Mouse (Mus musculus) liver, embryonic 11.5 days (tissue): ENCODE measurements around the gene Gm11549. TPM values are rescaled to one million over a fixed set of nuclear protein-coding genes. Genes with fewer than 3 reads are reported as not detected.

Experiments
- ATAC-seq: fragments of 200-750 bp; cut with Nextera tagmentation; replicated peaks from 2 replicates; pipeline ENCODE4 v1.8.0; 2017; ENCODE audit warnings: moderate number of reproducible peaks, mild to moderate bottlenecking, moderate TSS enrichment, moderate library complexity; ENCODE audit not compliant: low FRiP score
- DNase-seq: peaks from one replicate; pipeline ENCODE4 v3.0.0-alpha.2; 2017; ENCODE audit warnings: low spot score
- H3K27ac ChIP-seq: fragments of 300-500 bp; sonication (generic); 2 replicates; pipeline ENCODE4 v1.5.1; 2014; ENCODE audit warnings: mild to moderate bottlenecking, low read depth, low read length, control low read depth
- H3K27me3 ChIP-seq: fragments of 300-500 bp; sonication (generic); replicated peaks from 2 replicates; pipeline ENCODE4 v1.6.1; 2014; ENCODE audit warnings: low read length, mixed read lengths; ENCODE audit not compliant: control insufficient read depth, insufficient read depth
- H3K36me3 ChIP-seq: fragments of 300-500 bp; sonication (generic); 2 replicates; pipeline ENCODE4 v1.6.1; 2014; ENCODE audit warnings: mild to moderate bottlenecking, low read length, moderate library complexity, mixed read lengths; ENCODE audit not compliant: control insufficient read depth, insufficient read depth
- H3K4me1 ChIP-seq: fragments of 300-500 bp; sonication (generic); replicated peaks from 2 replicates; pipeline ENCODE4 v1.6.1; 2014; ENCODE audit warnings: low read length, mixed read lengths; ENCODE audit not compliant: control insufficient read depth, insufficient read depth
- H3K4me2 ChIP-seq: fragments of 300-500 bp; sonication (generic); 2 replicates; pipeline ENCODE4 v1.6.1; 2014; ENCODE audit warnings: mild to moderate bottlenecking, control low read depth, moderate library complexity
- H3K4me3 ChIP-seq: fragments of 300-500 bp; sonication (generic); 2 replicates; pipeline ENCODE4 v1.5.1; 2014; ENCODE audit warnings: low read depth, low read length, control low read depth
- H3K9ac ChIP-seq: fragments of 300-500 bp; sonication (generic); 2 replicates; pipeline ENCODE4 v1.6.1; 2014; ENCODE audit warnings: low read depth, low read length, control low read depth
- H3K9me3 ChIP-seq: fragments of 300-500 bp; sonication (generic); 2 replicates; pipeline ENCODE4 v1.6.1; 2016; ENCODE audit warnings: low read length, inconsistent platforms, mixed read lengths; ENCODE audit not compliant: control insufficient read depth
- WGBS: fragments of 180-500 bp; shearing (Covaris S2); extraction: QIAGEN DNeasy Blood & Tissue Kit; methylation state at CpG from one replicate; pipeline ENCODE4 v1.1.7; 2014; 5-methylcytosine and 5-hydroxymethylcytosine counted together
- microRNA-seq: library from miRNA; unstranded; fragments of <30 nt; microRNA quantifications from one replicate; pipeline ENCODE4, GENCODE M21; 2017; ENCODE audit warnings: borderline number of aligned reads
- polyA plus RNA-seq: library from polyadenylated mRNA; unstranded; fragments of >200 nt; fragmentation: Nextera tagmentation; extraction: Ambion mirVana; gene quantifications from 2 replicates; pipeline ENCODE4 v1.2.1, GENCODE M21; 2014

The Gm11549 gene
- polyA plus RNA-seq, 1 experiment from 2014 or later: not detected

DNA sequence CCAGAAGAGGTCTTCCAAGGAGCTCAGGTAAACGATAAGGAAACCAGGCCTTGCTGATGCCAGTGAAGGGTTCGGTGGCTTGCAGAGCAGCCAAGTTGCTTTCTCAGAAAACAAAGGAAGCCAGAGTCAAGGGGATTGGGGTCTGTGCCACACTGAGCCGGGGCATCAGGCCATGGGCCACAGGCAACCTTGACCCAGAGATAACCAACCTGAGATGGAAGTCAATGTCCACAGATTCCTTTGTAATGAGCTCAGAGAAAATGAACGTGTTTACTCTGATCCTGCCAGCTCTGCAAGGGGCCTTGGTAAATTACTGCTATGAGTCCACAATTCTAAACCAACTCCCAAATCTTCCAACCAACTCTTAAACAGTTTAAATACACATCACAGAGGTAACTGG lies 49.8 kb downstream of the Gm11549 start:
- Histone ChIP-seq H3K9ac (no peak overlapping the region), H3K4me2 (no peak overlapping the region), H3K4me1 (no peaks in the 10 kb centered on the region), H3K27me3 (no peaks in the 10 kb centered on the region), H3K9me3 (no peaks in the 10 kb centered on the region), H3K4me3 (no peak overlapping the region), H3K36me3 (no peaks in the 10 kb centered on the region), H3K27ac (no peak overlapping the region)
- DNase-seq (no peak), ATAC-seq (no peak)
- WGBS: 57% methylated on average over 4 of the region's 4 CpGs

GRCm38 (mm10) chr3:36468871-36469270 lies 52.7 kb downstream of the Gm11549 start:
- H3K4me2 ChIP-seq: no peak overlapping the region
- ATAC-seq (no peak), DNase-seq (no peak)
- H3K9ac ChIP-seq: no peak overlapping the region
- H3K9me3 ChIP-seq: no peaks in the 10 kb centered on the region
- no peak overlapping the region for H3K4me3 ChIP-seq
- no peaks in the 10 kb centered on the region for H3K36me3 ChIP-seq
- no peaks in the 10 kb centered on the region for H3K27me3 ChIP-seq
- WGBS: 47% methylated on average over 2 of the region's 2 CpGs
- H3K4me1 ChIP-seq: no peaks in the 10 kb centered on the region
- H3K27ac ChIP-seq: no peak overlapping the region

DNA sequence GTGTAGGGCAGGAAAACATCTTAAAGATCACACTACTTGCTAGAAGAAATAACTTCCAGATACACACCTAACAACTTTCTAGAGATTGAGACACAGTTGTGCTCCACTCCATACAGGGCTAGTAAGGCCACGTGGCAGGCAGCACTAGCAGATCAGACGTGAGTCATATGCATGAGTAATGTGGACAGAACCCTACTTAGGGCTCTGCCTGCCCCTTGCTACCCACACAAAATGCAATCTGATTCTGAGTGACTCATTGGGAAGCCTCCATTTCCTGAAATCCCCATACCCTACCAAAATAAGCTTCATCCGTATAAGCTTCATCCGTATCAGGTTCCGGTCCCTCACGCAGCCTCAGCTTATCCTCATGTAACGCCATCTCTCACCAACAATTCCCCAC lies 54.0 kb downstream of the Gm11549 start:
- 76% methylated on average over 7 of the region's 7 CpGs for WGBS
- no peak overlapping the region for H3K4me2 ChIP-seq
- no peaks in the 10 kb centered on the region for H3K9me3 ChIP-seq
- H3K27me3 ChIP-seq: no peaks in the 10 kb centered on the region
- no peaks in the 10 kb centered on the region for H3K36me3 ChIP-seq
- no peaks in the 10 kb centered on the region for H3K4me1 ChIP-seq
- H3K9ac ChIP-seq: no peak overlapping the region
- ATAC-seq (no peak), DNase-seq (no peak)
- H3K27ac ChIP-seq: no peak overlapping the region
- H3K4me3 ChIP-seq: no peak overlapping the region

- Histone ChIP-seq H3K27ac (no peak overlapping the region), H3K27me3 (no peaks in the 10 kb centered on the region), H3K4me3 (no peak overlapping the region), H3K4me1 (no peaks in the 10 kb centered on the region), H3K36me3 (no peaks in the 10 kb centered on the region), H3K9me3 (no peaks in the 10 kb centered on the region), H3K9ac (no peak overlapping the region), H3K4me2 (no peak overlapping the region)
- 67% methylated on average over 7 of the region's 7 CpGs for WGBS
- DNase-seq: no peak
- no peak for ATAC-seq
These were observed 56.1 kb downstream of the Gm11549 start for GRCm38 (mm10) chr3:36465538-36465937.

Small RNAs within 50 kb of the gene (microRNA-seq; reads per million reads assigned to microRNA genes)
- not detected for gene Mir7009

Other genes starting within 250 kb of the Gm11549 start
- 105 and 108 TPM in 2 replicates for gene Anxa5, start 45.9 kb downstream of the Gm11549 start, polyA plus RNA-seq
- gene 1810062G17Rik, start 45.9 kb downstream of the Gm11549 start, polyA plus RNA-seq: 0.48 and 0.75 TPM in 2 replicates
- 76.0 and 82.7 TPM in 2 replicates for gene Exosc9, start 30.8 kb upstream of the Gm11549 start, polyA plus RNA-seq
- 299 and 337 TPM in 2 replicates for gene Ccna2, start 50.3 kb upstream of the Gm11549 start, polyA plus RNA-seq
- 9.9 and 11.7 TPM in 2 replicates for gene Bbs7, start 91.7 kb upstream of the Gm11549 start, polyA plus RNA-seq
- 1.1 and 1.4 TPM in 2 replicates for gene Trpc3, start 168.4 kb upstream of the Gm11549 start, polyA plus RNA-seq